Mouse (Mus musculus): ENCODE results near the gene Actrt2. TPM values are rescaled to one million over a fixed set of nuclear protein-coding genes. Genes with fewer than 3 reads are reported as not detected.

The Actrt2 gene
- total RNA-seq, 2 experiments from 2014 or later: not detected

DNA sequence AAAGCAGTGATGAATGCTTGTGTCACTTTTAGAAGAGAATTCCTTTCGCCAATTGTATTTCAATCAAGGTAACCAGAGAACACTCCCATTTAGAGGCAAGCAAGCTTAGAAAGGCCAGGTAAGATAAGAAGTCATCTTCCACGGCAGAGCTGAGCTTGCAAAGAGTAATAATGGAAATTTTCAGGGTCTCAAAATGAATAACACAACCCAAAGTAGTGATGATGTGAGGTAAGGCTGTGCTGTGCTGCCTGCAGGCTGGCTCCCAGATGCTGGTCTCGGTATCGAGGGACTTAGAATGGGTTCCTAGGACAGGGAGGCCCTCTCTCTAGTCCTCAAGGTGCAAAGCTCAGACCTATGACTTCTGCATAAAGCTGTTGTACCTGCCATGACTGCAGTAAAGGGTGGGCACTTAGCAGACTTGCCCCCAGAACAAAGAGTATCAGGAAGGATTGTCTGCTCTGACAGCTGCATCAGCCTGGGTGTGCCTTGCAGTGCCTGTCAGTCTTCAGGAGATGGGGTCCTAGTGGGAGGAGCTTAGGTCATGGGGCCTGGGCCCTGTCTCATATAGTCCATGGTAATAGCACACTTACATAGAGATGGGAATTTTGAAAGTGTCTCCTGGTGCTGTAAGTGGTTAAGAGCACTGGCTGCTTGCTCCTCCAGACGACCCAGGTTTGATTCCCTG lies 15.5 kb upstream of the Actrt2 start:
- DNase-seq (ENCODE audit: low spot score in 2 of 2): no peak

DNA sequence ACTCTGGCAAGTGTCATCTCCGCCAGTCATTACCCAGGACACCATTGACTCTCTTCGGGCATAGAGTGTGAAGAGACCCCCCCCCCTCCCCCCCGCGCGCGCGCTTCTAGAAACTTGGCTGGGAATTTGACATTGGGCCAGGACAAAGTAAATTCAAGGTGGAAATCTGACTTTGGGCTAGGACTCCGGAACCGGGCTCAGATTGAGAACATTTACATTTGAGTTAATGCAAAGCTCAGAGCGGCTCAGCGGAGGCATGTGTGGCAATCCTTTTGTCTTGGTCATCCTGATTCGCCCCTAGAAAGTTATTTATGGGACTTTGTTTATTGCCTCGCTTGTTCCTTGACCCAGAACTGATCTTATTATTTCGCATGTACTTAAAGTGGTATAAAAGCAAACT lies 14.6 kb upstream of the Actrt2 start:
- DNase-seq (ENCODE audit: low spot score in 2 of 2): no peak

DNA sequence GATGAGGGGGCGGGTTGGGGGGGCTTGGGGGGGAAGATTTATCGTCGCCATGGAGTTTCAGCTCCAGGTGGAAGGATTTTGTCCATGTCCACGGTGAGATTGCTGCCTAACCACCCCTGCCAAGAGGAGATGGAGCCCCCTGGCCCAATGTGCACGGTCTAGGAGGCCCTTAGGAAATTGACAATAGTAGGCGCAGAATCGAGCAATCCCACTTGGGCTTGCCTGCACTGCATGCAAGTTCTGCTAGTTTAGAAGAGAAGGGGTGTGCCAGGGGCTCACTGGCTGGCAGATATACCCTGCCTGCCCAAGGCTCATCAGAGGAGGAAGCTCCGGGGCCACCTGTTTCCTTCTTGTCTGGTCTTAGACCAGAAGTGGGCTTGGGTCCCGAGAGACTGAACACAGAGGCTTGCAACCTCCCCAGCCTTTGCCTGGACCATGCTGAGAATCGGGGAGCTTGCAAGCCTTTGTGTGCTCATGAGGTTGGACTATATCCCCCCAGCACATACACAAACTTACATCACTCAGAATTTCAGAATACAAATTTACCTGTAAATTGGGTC lies 7.9 kb upstream of the Actrt2 start:
- DNase-seq (ENCODE audit: low spot score in 2 of 2): no peak

DNA sequence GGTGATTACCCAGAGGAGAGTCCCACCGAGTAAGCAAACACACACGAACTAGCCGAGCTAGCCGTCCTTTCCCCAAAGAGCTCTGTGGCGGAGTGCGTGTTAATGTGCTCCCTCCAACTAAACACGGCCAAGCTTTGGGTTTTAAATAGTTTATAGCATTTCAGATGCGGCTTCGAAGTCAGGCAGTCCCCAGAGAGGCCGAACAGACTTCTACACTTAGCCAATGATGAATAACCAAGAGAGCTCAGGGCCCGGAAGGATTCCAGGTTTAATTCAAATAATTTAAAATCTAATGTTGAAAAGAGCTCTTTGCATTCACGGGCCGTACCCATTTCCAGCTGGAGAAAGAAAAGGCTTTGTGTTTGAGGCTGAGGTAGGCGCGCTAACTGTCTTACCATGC lies 7.3 kb upstream of the Actrt2 start:
- DNase-seq (ENCODE audit: low spot score in 2 of 2): no peak

DNA sequence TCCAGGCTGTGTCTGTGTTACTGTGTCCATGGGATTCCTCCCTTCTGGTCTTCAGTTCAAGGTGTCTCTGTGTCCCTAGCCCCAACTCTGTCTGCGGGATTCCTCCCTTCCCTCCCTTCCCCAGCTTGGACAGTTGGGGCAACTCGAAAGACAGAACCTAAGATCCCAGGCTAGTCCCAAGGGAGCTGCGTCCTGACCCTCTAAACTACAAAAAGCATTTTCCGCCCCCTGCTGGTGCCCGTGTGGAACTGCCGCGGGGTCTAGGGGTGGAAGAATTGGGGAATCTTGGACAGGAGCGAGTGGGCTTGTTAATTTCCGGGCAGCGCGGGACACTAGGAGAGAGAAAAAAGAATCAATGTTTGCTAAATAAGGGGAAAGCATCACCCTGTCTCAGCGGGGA lies 6.9 kb upstream of the Actrt2 start:
- DNase-seq (ENCODE audit: low spot score in 2 of 2): peak; percentile 47 to 68

DNA sequence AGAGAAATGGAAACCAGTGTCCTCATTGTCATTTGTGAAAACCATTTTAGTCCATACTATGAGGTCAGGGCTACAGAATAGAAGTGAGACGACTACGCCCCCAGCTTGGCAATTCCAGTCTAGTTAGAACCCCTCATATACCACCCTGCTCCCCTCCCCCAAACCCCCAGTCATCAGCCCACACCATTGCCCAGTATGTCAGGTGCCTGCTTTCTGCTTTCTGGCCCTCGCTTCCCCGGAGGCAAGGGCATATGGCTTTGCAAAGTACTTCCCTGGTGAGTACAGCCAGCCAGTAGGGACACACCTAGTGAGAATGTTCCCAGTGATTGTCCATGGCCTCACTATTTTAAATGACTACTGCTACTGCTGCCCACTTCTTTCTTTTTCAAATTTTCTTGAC lies 6.3 kb upstream of the Actrt2 start:
- DNase-seq (ENCODE audit: low spot score in 2 of 2): no peak

DNA sequence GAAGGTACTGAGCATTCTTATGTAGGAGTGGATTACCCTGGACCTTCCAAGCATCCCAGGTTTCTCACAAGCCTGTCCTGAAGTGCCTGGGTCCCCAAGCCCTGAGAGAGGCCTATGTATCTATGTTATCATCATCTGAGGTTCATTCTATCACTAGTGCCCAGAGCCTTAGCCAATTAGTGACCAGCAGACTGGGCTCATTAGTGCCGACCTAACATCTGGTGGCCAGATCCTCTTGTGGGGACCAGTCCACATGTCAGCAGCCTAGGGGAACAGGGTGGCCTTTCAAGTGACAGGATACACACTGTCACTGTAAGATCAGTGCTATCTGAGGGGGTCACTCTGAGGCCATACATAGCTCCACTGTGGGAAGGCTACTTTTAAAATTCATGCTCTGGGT lies 4.4 kb upstream of the Actrt2 start:
- no peak for DNase-seq (ENCODE audit: low spot score in 2 of 2)

DNA sequence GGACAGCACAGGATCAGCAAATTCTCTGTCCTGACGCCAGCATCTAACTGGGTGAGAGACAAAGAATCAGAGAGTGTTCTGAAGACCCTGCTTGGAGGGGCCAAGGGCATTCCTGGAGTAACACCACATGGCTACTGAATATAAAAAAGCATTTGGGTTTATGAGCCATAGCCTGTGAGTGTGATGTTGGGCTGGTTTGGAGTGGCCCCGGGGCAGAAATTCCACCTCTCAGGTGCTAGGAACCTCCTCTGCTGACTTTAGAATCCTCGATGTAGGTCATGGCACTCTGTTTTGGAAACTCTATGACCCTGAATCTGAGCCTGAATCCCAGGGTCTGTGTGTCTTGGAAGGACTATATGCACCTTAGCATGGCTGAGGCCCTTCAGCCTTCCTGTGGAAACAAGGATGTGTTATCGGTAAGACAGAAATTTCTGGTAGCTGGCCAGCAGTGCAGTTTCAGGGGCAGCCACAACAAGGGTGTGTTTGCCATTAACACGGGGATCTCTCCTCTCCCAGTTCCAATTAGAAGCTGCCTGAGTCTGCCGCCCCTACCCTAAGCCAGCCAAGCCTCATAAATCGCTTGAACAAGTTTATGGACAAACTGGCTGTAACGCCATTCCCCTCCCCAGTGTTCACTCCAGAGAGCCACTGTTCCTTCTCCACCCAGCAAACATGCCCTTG lies 3.7 kb upstream of the Actrt2 start:
- no peak for DNase-seq (ENCODE audit: low spot score in 2 of 2)

DNA sequence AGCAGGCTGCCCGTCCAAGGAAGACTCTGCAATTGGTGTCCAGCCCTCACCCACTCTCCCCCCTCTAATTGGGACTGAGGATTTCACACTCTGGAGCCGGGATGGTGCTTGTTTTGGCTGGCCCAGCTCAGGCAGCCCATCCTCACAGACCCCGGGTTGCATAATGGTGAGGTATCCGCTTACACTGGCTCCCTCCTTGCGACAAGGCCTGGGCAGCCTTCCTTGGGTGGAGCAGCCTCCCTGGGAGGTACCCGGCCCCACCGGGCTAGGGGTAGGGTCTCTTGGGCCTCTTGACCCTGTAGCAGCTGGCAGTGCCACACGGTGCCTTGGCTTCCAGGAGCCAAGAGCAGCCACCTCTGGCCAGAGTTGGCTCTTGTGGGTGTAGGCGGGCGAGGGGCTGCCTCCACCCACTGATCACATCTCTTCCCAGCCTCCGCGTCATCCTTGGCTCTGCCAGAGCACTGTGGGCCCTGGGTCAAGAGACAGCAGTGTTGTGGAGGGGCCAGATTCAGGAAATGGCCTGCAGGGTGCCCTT lies 4.9 kb downstream of the Actrt2 start:
- DNase-seq (ENCODE audit: low spot score in 2 of 2): no peak

DNA sequence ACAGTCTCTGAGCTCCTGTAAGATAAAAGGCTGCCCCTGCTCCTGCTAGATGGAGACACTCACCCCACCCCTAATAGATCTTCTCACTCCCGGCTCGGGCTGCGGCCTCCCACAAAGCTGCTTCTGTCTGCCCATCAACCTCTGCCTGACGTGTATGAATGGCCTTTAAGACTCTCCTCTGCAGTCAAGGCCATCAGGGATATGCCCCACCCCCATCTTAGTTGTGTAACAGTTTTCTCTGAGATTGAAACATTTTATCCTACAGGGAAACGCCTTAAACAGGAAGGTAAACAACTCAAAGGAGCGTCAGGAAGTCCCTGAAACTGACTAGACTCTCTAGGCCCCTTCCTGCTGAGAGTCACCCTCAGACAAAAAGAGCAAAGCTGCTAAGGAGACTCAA lies 6.4 kb downstream of the Actrt2 start:
- no peak for DNase-seq (ENCODE audit: low spot score in 2 of 2)

DNA sequence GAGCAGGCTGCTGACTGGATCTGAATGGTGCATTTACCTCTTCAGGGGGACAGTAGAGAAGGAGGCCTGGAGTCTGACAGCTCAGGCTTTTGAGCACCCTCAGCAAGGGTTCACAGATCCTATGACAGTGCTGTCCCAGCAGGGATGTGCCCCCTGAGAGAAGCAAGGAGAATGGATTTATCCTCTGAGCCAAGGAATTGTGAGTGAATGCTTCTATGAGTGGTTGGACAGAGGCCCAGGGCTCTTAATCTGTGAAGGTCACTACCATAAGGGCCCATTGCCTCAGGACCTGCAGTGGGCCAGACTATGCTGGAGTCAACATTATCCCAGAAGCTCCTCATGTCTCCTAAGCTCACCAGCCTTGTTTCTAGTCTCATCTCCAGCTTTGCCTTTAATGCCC lies 7.6 kb downstream of the Actrt2 start:
- no peak for DNase-seq (ENCODE audit: low spot score in 2 of 2)

DNA sequence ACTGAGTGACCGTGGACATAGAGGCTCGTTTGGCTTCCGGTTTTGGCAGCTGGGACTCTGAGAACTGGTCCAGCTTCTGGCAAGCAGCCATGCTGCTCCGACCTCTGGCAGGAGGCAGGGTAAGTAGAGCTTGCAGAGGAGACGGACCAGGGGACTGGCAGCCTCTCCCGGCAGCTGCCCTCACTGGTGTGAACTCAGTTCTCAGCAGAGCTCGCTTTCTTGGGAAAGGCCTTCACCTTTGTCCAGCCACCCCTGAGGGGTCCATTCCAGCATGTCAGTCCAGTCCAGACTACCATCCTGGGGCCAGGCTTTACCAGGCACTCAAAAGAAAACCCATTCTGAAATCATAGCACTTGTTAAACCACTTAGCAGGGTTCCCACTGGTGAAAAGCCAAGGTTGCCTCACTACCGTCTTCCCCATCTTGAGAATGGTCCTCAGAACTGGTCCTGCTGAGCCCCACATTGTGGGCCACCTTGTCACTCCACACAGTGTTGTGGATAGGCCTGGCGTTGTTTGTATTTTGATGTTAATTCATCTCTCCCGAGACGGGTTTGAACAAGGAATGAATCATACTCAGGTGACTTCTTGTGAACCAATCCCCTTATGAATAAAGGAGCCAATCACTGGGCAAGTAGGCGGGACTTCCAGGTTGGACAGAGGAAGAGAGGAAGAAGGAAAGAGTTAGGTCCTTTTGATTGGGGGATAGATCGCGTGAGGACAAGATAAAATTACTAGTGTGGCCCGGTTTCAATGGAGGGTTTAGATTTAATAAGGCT lies 12.3 kb downstream of the Actrt2 start:
- DNase-seq (ENCODE audit: low spot score in 2 of 2): no peak

DNA sequence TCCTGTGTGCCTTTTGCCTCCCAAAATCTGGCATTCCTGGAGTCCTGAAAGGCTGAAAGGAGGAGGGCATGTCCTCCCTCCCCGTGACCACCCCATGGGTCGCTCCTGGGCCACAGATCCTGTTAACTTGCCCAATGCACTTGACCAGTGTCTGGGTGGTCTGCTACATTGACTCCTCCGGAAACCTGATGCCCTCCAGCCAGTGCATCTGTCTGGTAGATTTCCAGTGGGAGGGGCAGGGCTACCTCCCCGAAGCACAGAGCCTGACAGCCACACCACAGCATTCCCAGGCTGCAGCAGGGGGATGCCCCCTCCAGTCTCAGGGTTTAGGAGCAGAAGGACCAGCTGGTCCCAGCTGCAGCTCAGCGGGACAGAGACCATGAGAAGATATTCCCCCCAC lies 15.2 kb downstream of the Actrt2 start:
- DNase-seq (ENCODE audit: low spot score in 2 of 2): no peak

DNA sequence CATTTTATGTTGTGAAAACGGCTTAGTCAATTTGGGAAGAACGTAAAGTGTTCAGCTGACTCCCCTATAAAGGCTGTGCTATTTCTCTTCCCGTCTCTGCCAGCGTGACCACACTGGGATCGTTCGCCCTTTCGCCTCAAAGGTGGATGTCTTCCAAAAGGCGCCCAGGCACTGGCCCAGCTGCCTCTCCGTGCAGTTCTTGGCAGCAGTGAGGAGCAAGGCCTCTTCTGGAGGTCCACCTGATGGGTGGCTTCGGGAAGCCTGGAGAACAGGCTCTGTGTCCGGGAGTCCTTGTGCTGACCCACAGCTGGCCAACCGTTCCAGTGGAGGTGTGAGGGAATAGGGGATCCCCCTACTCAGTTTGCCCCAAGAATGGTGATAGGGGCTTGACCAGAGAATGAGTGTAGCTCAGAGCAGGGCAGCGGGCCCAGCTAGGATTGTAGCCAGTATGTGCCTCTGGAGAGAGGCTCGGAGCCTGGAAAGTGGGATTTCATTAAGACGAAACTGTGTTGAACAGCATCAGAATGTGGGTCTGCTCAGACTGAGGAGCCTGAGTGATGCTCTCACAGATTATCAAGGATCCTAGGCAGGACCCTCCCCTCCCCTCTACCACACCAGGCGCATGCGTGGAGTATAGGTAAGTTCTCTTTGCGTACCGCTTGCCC lies 18.5 kb downstream of the Actrt2 start:
- no peak for DNase-seq (ENCODE audit: low spot score in 2 of 2)

DNA sequence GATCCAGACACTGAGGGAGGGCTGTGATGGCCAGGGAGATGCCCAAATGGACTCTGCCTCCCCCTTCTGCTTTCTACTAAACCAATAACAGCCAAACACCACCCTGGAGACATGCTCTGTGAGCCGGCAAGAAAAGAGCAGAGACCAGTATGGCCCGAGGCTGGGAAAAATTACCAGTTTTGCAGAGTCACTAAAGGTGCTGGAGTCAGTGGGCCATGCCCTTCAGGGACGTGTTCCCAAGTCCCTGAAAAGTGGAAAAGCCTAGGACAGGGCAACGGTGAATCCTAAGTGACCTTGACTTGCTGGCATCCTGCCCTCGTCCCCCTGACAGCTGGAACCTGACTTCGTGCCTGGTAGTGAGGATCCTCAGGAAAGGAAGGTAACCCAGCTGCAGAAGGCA lies 25.2 kb downstream of the Actrt2 start:
- DNase-seq (ENCODE audit: low spot score in 2 of 2): no peak

DNA sequence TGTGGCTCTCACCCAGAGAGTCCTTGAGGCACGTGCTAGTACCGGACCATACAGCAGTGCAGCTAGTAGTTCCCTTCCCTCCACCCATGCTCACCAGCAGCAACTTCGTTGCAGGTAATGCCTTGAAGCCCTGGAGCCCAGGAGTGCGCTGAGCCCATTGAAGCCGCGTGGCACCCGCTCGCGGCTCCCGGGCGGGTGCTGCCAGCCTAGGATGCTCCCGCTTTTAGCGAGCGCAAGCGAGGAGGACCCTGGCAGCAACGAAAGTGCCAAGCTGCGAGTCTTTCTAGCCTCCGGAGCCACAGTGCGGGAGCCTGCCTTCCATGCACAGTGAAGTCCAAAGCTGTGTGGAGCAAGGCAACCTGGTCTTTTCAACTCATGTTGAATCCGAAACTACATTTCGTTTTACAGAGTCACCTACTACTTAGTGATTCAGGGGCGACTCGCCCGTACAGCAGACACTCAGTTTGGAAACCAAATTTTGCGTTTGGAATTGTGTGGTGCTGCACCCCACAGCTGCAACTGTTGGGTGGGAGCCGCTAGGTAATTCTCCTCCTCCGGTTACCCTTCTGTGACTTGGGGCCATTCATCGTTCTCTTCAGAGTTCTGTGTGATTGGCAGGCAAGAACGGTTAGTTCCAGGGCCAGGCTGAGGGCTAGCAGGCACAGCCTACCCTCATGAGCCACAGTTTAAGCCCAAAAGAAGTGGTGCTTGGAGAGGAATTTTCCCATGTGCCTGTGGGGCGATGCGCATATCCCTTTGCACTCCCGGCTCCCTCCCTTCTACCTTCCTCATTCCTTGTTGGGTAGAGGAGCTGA lies 26.2 kb downstream of the Actrt2 start:
- DNase-seq (ENCODE audit: low spot score in 2 of 2): no peak

DNA sequence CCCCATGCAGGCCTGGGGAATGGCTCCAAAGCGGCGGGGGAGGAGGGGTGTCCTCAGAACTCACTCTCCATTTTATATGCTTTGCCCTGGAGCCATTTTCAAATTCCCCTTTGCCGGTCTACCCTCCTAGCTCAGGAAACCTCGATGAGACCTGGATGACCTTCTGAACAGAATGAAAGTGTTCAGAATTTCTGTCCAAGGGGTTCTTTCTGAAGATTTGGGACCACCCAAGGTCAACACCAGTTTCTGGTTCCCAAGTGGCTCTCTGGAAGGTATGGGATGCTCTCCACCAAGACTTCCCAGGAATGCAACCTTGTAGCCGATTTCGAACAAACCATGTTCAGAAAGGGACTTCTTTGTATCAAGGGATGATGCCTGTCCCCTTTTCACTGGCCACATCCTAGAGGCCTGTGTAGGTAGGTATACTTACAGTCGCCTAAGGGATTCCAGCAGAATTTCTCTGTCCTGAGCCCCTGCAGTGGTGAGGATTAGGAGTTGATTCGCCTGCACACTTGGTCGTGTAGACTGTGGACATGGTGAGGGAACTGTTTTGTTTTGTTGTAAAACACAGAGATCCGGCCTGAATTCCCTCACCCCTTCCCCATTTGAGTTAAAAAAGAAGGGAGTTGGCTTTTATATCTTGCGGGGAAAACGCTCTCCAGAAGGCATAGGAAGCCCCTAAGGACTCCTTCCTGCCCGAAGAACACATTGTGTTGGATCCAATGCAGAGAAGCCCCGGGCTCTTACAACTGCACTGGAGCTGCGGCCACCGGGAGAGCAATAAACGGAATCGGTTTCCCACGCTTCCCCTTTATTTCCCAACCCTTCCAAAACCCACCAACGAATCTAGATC lies 27.0 kb downstream of the Actrt2 start:
- DNase-seq (ENCODE audit: low spot score in 2 of 2): no peak

DNA sequence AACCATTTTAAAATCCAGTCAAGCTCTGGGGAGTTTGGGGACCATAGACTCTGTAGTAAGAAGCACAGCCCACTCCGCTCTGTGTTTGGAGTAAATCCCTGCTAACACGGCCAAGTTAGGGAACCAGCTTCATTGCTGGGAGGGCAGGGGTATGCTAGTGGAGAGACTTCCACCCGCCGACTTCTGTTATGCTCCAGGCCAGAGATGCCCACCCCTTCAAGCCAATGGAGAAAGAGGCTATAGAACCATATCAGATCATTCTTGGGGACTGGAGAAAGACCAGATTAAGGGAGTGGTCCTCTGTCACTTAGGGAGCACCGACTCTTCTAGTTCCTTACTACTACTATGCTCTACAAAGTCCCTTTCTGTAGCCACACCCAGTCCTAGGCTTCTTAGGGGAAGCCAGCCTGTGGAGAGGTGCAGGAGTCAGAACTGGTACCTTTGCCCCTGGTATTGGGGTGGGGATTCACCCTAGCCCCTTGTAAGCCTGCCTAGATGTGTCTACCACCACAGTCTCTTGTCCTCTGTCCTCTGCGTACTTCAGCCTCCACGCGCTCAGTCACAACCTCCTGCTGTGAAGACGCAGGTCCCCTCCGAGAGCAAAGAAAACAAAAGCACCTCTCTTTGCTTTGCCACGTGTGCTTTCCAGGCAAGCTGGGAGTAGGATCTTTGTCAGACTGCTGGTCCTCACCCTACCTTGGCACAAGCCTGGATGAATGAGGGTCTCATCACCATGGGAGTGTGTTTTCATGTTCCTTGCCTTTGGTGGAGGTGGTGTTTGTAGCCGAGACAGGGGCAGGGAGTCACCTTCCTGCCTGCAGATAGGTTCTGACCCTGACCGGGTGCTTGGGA lies 27.9 kb downstream of the Actrt2 start:
- DNase-seq (ENCODE audit: low spot score in 2 of 2): no peak

DNA sequence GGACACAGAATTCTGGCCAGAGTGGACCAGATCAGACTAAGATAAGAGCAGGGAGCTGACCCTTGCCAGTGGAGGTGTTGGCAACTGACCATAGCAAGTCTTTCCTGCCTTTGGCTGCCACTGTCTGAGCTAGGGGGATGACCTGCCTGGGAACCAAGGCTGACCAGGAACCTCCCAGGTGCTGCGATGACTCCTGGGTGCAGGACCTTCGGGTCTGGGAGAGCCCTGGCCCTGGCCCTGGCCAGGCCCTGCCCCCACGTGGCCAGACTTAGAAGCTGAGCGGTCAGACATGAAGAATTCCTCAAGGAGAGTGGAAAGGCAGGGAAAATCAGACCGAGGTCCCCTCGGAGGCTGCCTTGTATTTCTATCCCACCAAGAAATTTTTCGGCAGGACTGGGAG lies 28.5 kb downstream of the Actrt2 start:
- DNase-seq (ENCODE audit: low spot score in 2 of 2): no peak

Data from left cerebral cortex, adult 18-20 months (tissue).